Mouse (Mus musculus): ENCODE data around the gene Loxl3. TPM values are rescaled to one million over a fixed set of nuclear protein-coding genes. Genes with fewer than 3 reads are reported as not detected.

Loxl3 gene
- total RNA-seq, 2 experiments from 2014 or later, result 4.7 to 6.0 TPM

- peak; percentile 27 for DNase-seq
Observed at GRCm38 (mm10) chr6:83087205-83087925, 53.4 kb downstream of the Loxl3 start.

DNA sequence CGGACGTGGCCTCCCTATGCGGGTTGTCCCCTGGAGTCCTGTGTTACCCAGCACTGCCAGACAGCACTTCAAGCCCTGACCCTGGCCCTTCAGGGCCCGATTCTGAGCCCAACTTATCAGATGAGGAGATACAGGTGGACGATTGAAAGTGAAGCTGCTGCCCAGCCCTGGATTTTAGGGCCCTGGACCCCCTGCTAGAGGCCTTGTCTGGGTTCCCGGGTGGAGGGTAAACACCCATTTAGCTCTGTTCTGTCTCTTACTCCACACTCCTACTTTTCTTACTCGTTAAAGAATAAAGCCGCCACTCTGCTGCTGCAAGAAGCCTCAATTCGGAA is 53.9 kb downstream of the Loxl3 start:
- DNase-seq, result no peak

DNA sequence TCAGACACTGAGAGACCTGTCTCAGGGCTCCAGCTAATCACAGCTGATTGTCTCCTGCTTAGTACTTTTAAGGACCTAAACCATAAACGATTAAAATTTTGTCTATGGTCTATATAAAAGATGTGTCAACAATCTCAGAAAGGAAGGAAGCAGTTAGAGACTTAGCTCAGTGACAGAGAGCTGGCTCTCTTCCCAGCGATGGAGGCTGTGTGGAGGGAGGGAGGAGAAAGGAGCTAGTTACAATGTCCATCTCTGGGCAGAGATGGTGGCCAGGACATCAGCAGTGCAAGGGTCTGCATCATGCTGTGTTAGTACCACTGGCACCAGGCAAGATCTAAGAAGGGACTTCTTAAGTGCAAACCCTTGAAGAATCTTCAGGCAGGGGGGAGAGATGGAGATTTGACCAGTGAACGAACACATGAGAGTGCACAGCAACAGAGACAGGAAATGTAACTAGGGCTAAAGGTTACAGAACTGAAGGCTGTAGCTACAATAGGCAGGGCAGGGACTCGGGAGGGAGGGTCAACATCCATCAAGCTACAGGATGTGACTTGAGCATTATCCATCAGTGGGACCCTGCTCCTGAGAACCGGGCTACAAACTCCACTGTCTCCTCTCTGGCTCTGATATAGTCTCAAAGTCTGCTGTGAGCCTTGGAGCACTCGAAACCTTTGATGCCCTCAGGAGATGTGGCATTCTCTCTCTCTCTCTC is 58.6 kb downstream of the Loxl3 start:
- DNase-seq, result peak; percentile 41

DNA sequence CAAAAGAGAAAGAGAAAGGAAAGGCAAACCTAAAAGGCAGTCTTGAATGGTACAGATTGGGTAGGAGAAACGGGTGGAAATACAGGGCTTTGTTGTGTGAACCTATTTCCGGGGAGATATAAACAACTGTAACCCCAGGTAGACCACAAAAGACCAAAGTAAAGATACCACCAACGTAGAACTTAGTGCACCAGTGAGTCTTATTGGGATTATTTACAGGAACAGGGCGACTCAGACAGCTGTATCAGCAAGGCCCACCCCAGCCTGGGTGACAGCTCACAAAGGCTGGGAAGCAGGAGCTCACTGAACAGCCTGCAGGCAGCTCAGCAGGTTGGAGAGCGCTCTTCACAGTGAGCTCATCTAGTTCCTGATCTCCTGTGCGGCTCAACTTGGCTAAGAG is 62.0 kb downstream of the Loxl3 start:
- DNase-seq, result no peak

DNA sequence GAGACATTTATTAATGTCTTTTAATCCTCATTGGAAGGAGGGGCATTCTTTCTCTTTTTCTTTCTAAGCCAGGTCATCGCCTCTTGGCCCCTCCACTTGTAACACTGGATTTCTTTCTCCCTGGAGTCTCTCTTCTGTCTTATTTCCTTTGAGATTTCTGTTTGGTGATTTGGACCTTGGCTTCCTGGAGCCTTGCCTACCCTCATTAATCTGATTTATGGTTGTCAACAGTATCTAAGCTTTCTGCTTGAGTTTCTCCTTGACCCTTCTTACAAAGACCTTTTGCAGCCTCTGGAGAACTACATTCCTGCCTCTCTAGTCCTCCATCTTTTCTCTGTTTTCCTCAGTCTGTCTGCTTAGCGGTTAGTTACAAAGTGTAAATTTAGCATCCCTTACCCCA is 64.4 kb downstream of the Loxl3 start:
- no peak for DNase-seq

DNA sequence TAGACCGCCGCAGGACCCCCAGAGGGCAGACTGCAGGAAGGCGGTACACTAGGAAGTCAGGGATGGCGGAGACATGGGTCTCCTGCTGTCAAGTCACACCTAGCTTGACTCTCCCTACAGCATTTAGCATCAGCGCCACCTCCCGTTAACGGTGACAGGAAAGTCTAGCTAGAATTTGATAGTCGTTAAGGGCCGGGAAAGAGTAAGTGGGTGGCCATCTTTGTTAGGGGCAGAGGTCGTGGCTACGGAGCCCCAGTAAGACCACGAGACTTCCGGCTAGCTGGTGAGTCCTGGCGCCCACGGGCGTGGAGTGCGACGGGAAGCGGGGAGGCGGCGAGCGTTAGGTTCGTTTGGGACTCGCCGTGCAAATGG is 67.3 kb downstream of the Loxl3 start, which contains the start of the genes Ccdc142 and Gm42688:
Ccdc142 (plus strand) TSS at position 286 of the 372 bp plus-strand sequence.
Gm42688 (plus strand) TSS at position 302 of the 372 bp plus-strand sequence.
- DNase-seq, result peak; percentile 90

- peak; percentile 70 for DNase-seq
Observed at GRCm38 (mm10) chr6:83101688-83102556, 67.9 kb downstream of the Loxl3 start.

Small RNA genes lying within 50 kb of the gene (microRNA-seq; reads per million reads assigned to microRNA genes)
- 0 reads per million in 2 experiments for gene Mir3470a
- 0 to 0.61 reads per million in 2 experiments for gene Mir7040

Other genes with a start within 250 kb of the Loxl3 start
- under 1 TPM in 1 of 2 experiments, not detected in 1; 0.14 TPM for gene Sema4f, start 94.4 kb upstream of the Loxl3 start, total RNA-seq (2021)
- under 1 TPM; 0.52 to 0.81 TPM for gene M1ap, start 87.3 kb upstream of the Loxl3 start, total RNA-seq (2021)
- 1 to 10 TPM; 5.3 to 6.1 TPM for gene Dok1, start 702 bp upstream of the Loxl3 start, total RNA-seq (2021)
- gene Aup1, start 20.3 kb downstream of the Loxl3 start, total RNA-seq (2021), result 10 to 100 TPM; 84.1 to 88.4 TPM
- 10 to 100 TPM; 42.6 to 43.5 TPM for gene Htra2, start 21.1 kb downstream of the Loxl3 start, total RNA-seq (2021)
- gene Dqx1, start 23.7 kb downstream of the Loxl3 start, total RNA-seq (2021), result under 1 TPM; 0.59 to 0.62 TPM
- gene Tlx2, start 36.1 kb downstream of the Loxl3 start, total RNA-seq (2021), result under 1 TPM in 1 of 2 experiments, not detected in 1; 0.20 TPM
- gene Pcgf1, start 43.7 kb downstream of the Loxl3 start, total RNA-seq (2021), result 10 to 100 TPM in 1 of 2 experiments, 1 to 10 TPM in 1; 7.2 to 10.2 TPM
- under 1 TPM in 1 of 2 experiments, not detected in 1; 0.88 TPM for gene Lbx2, start 52.2 kb downstream of the Loxl3 start, total RNA-seq (2021)
- gene Ccdc142, start 67.4 kb downstream of the Loxl3 start, total RNA-seq (2021), result 1 to 10 TPM; 2.4 to 3.0 TPM
- gene Gm42688, start 67.4 kb downstream of the Loxl3 start, total RNA-seq (2021), result 1 to 10 TPM; 1.7 to 1.8 TPM
- gene Mrpl53, start 74.9 kb downstream of the Loxl3 start, total RNA-seq (2021), result 100 to 1,000 TPM; 105 to 120 TPM
- gene Mogs, start 81.3 kb downstream of the Loxl3 start, total RNA-seq (2021), result 10 to 100 TPM; 11.3 to 12.3 TPM
- gene Wbp1, start 87.4 kb downstream of the Loxl3 start, total RNA-seq (2021), result 10 to 100 TPM; 80.4 to 86.8 TPM
- 10 to 100 TPM; 14.9 to 17.4 TPM for gene Ino80b, start 91.3 kb downstream of the Loxl3 start, total RNA-seq (2021)
- 10 to 100 TPM; 11.7 to 13.1 TPM for gene Rtkn, start 101.3 kb downstream of the Loxl3 start, total RNA-seq (2021)
- gene Wdr54, start 122.2 kb downstream of the Loxl3 start, total RNA-seq (2021), result 1 to 10 TPM; 1.6 to 1.8 TPM
- under 1 TPM in 1 of 2 experiments, not detected in 1; 0.14 TPM for gene 1700003E16Rik, start 122.2 kb downstream of the Loxl3 start, total RNA-seq (2021)
- gene Dctn1, start 131.7 kb downstream of the Loxl3 start, total RNA-seq (2021), result 100 to 1,000 TPM; 122 to 123 TPM
- gene Slc4a5, start 185.7 kb downstream of the Loxl3 start, total RNA-seq (2021), result under 1 TPM in 1 of 2 experiments, not detected in 1; 0.12 TPM

Measured in heart, postnatal 4 days (tissue).